Mouse (Mus musculus): Measurements from ENCODE around the gene Ptgs1.
"Not testable (repeated sequence)": the region's sequence is repeated elsewhere in the genome, so short reads cannot be mapped to it uniquely, and the experiment has no call there.

The Ptgs1 gene

GRCm38 (mm10) chr2:36230366-36230765 is at the start of gene Ptgs1:
Ptgs1 (plus strand) TSS chr2:36230426.
- DNase-seq, result peak; percentile 67

GRCm38 (mm10) chr2:36181587-36182368 is 48.4 kb upstream of the Ptgs1 start:
- DNase-seq, result not testable (repeated sequence)

DNA sequence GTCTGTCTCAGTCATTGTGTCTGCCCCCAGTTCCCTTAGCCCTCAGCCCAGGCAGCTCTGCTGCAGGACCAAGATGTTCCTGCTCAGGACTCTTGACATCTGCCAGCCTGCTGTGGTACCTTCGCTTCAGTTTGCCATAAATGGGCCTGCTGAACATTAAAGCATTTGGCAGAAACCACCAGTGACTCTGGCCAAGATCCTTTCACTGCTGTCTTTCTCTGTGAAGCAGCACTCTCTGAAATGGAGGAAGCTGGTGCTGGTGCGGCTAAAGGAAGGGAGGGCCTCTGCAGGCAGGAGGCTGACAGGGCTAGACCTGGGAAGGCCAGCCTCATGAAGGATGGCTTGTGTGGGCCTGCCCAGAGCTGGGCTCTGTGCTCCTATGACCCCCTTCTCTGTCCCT is 46.9 kb upstream of the Ptgs1 start:
- no peak for DNase-seq

GRCm38 (mm10) chr2:36184192-36184591 is 46.0 kb upstream of the Ptgs1 start:
- no peak for DNase-seq

GRCm38 (mm10) chr2:36184876-36185275 is 45.4 kb upstream of the Ptgs1 start:
- DNase-seq, result no peak

- DNase-seq, result not testable (repeated sequence)
Measured at GRCm38 (mm10) chr2:36189200-36189599, 41.0 kb upstream of the Ptgs1 start.

GRCm38 (mm10) chr2:36191098-36191941 is 38.9 kb upstream of the Ptgs1 start:
- DNase-seq, result no peak

DNA sequence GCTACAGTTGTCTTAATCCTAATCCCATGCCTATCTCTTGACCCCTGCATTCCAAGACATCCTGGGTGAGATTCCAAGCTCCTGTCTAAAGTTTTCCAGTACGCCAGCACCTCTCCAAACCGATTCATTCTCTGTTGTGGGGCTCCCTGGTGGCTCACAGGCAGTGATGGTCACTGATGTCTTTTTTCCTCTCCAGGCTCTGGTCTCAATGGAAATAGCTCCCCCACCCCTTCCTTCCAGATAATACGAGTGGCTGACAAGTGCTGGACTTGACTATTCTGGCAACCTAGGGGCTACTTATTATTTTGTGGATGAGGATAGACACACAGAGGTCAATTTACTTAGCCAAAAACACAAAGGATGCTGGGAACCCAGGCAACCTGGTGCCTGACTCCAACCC is 33.2 kb upstream of the Ptgs1 start:
- no peak for DNase-seq

DNA sequence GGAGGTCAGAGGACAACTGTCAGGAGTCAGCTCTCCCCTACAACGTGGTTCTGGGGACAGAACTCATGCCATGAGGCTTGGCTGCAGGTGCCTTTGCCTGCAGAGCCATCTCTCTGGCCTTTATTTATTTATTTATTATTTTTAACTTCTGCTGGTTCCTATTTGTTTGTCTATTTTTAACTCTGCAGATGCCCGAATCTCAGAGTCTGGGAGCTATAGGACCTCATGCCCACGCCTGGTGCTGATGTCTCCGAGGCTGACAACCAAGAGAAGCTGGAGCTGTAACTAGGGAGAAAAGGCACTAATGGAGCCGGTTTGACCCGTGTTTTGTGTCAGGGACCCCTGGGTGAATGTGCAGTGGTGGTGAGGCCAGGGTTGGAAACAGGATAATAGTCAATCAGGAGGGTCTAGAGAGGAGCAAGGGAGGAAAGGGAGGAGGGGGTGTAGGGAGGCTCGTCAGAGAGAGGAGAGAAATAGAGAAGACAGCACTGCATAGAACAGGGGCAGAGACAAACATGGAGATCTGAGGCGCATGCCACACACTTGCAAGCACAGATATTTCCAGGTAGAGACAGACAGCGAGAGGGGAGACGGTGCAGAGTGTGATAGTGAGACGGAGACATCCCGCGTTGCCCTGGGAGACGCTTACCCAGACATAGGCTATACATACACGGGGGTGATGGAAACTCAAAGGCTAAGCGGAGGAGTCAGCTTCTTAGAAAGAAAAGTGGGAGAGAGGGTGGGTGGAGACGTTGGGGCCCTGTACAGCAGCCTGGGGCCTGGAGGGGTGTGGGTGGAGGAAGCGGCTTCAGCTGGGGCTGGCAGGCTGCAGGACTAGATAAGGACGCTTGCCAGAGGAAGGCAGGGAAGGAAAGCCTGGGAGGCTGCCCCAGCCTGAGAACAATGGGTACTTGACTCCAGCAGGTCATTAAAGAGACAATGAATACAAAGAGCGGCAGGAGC is 32.0 kb upstream of the Ptgs1 start:
- peak; percentile 49 for DNase-seq

DNA sequence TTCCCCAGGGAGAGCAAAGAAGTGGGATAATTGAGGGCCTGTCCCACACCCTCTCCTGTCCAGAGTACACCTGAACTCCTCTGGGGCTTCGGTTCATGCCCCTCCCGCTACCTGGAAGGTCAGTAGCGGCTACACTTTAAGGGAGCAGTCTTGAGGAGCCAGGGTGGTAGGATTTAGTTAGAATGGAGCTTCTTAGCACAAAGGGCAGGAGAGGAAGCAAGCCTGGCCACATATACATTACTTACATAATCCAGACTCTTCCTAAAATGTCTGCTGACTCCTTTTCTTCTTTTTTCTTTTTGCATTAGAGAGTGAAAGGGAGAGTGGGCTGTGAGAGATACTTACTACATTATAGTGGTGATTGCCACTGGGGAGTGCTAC is 31.4 kb upstream of the Ptgs1 start:
- DNase-seq, result no peak

DNA sequence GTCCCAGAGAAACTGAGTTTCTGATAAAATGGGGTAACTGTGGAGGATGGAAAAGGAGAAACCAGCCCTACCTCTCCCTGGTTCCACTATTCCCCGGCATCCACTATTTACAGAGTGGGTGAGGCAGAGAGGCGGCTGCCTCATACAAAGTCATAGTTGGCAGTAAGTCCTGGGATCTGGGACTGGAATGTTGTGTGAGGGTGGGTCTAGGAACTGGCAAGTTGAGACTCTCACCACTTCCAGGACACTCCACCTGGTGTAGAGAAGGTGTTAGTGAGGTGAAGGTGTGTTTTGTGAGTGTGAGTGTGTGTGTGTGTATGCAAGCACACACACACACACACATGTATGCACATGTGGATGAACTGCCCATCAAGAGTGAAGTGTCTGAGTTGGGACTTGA is 29.4 kb upstream of the Ptgs1 start:
- no peak for DNase-seq

DNA sequence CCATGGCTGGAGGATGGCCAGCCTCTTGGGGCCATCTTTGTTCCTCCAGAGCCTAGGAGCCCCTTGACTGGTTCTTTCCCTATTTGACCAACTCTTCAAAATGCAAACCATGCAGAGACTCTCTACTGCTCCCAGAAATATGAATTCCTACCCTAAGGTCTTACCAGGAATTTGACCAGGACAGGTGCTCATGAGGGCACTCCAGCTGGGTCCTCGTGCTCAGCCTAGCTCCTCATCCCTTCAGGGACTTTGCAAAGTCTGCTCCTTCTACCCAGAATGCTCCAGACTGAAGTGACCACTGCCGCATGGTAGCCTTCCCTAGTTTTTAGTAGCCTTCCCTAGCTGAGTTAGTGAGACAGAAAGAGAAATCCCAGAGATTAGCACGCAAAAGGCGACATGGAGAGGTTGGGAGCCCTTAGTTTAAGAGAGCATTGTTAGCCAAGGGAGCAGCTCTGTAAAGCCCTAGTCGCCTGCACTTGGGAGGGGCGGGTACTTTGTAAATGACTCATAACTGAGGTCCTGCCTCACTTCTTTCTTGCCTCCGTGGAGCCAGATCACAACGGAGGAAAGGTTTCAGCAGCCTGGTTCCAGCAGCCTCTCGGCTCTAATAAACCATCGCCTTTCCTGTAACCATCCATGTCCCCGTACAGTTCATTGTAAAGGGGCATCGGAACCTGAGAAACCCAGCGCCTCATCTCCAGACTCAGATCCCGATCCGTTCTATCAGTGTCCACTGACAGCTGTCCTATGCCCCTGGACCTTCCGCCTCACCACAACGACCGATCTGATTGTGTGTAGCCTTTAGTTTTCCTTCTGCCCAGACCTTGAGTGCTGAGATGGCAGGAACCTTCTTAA is 28.2 kb upstream of the Ptgs1 start:
- no peak for DNase-seq

DNA sequence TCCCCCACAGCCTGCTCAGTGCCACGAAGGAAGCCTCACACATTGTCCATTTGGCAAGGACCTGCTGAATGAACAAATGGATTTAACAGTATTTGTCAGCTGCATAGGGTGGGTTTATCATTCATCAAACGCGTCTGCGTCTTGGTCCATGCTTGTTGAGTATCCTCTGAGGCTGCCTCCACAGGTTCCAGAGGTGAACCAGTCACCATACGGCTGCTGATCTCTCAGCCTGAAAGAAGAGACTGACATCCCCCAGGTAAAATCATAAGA is 27.7 kb upstream of the Ptgs1 start:
- DNase-seq, result no peak

DNA sequence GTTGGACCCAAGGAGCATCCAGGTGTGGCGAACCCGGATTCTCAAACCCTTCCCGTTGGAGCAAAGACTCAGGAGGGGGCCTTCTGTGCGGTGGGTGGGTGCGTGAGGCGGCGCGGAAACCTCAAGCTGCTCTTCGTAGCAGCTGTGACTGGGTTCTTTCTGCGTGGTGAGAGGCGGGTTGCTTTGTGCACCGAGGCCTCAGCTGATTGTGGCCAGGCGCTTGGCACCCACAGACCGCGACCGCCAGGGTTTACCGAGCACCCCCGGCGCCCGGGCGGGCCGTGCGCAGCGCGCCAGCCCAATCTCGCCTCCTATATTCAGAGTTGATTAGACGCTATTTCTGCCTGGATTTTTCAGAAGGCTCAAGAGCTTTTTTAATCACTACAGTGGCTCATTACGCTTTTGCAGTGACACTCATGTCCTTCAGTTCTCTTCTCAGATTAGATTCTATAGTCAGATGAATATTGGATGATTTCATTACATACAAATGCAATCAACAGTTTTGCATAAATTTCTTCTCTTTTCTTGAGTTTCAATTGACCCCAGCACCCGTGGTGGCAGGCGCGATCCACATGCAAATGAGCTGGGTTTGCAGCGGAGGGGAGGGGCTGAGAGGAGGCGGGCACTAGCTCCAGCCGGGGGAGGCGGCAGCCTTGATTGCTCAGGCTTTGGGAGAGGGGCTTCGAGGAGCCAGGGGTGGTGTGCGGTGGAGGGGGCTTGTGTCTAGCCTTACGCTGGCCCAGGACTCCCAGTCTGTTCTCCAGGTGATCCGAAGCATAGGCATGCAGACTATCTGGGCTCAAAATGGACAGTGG is 27.0 kb upstream of the Ptgs1 start:
- DNase-seq, result no peak

- no peak for DNase-seq
Measured at GRCm38 (mm10) chr2:36204595-36204994, 25.6 kb upstream of the Ptgs1 start.

GRCm38 (mm10) chr2:36207071-36207470 is 23.2 kb upstream of the Ptgs1 start:
- DNase-seq, result no peak

DNA sequence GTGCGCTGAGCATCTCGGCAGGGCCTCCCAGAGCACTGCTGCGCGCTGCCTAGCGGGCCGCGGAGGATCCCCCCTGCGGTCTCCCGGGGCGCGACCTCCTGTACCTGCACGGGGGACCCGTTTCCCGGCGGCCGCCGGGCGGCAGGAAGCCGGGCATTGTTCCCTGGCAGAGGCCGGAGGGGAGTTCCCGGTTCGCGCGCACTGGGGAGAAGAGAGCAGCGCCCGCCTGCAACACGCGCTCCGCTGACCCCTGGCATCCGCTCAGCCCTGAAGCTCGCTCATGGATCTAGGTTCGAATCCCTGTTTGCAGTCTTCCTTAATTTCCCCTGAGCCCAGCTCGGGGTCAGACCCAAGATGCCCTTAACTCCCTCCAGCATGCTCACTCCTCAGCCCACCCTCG is 19.4 kb upstream of the Ptgs1 start:
- no peak for DNase-seq

- DNase-seq, result no peak
Measured at GRCm38 (mm10) chr2:36211785-36212184, 18.4 kb upstream of the Ptgs1 start.

- DNase-seq, result peak; percentile 41
Measured at GRCm38 (mm10) chr2:36213108-36213507, 17.1 kb upstream of the Ptgs1 start.

- DNase-seq, result peak; percentile 90
Measured at GRCm38 (mm10) chr2:36214023-36214422, 16.2 kb upstream of the Ptgs1 start.

- peak; percentile 47 for DNase-seq
Measured at GRCm38 (mm10) chr2:36214425-36214824, 15.8 kb upstream of the Ptgs1 start.

Measured in kidney, adult 9 months (tissue).